Mouse (Mus musculus) heart, embryonic 16.5 days (tissue): ENCODE measurements around the gene Gm20479. TPM values are rescaled to one million over a fixed set of nuclear protein-coding genes. Genes with fewer than 3 reads are reported as not detected.

Source experiments
- ATAC-seq: fragments of 200-750 bp; cut with Nextera tagmentation; replicated peaks from 2 replicates; pipeline ENCODE4 v1.8.0; 2017; ENCODE audit warnings: moderate number of reproducible peaks; ENCODE audit not compliant: insufficient read depth, low FRiP score; ENCODE audit errors: extremely low read depth
- H3K27ac ChIP-seq: fragments of 300-500 bp; sonication (generic); 2 replicates; pipeline ENCODE4 v1.5.1; 2014; ENCODE audit warnings: mild to moderate bottlenecking, low read length, control low read depth, moderate library complexity
- H3K27me3 ChIP-seq: fragments of 300-500 bp; sonication (generic); 2 replicates; pipeline ENCODE4 v1.6.1; 2014; ENCODE audit warnings: low read length, mixed read lengths; ENCODE audit not compliant: control insufficient read depth, insufficient read depth
- H3K36me3 ChIP-seq: fragments of 300-500 bp; sonication (generic); 2 replicates; pipeline ENCODE4 v1.6.1; 2014; ENCODE audit not compliant: control insufficient read depth, insufficient read depth
- H3K4me1 ChIP-seq: fragments of 300-500 bp; sonication (generic); 2 replicates; pipeline ENCODE4 v1.6.1; 2014; ENCODE audit warnings: low read length, mixed read lengths; ENCODE audit not compliant: control insufficient read depth, insufficient read depth
- H3K4me2 ChIP-seq: fragments of 300-500 bp; sonication (generic); 2 replicates; pipeline ENCODE4 v1.6.1; 2014; ENCODE audit warnings: low read depth, mild to moderate bottlenecking, control low read depth, low read length
- H3K4me3 ChIP-seq: fragments of 300-500 bp; sonication (generic); 2 replicates; pipeline ENCODE4 v1.5.1; 2014; ENCODE audit warnings: mild to moderate bottlenecking, control low read depth, low read length
- H3K9ac ChIP-seq: fragments of 300-500 bp; sonication (generic); 2 replicates; pipeline ENCODE4 v1.6.1; 2014; ENCODE audit warnings: low read length, control low read depth
- H3K9me3 ChIP-seq: fragments of 300-500 bp; sonication (generic); replicated peaks from 2 replicates; pipeline ENCODE4 v1.6.1; 2016; ENCODE audit warnings: low read length; ENCODE audit not compliant: control insufficient read depth
- WGBS: fragments of 180-500 bp; shearing (Covaris S2); extraction: QIAGEN DNeasy Blood & Tissue Kit; methylation state at CpG from one replicate; pipeline ENCODE4 v1.1.7; 2014; 5-methylcytosine and 5-hydroxymethylcytosine counted together
- polyA plus RNA-seq: library from polyadenylated mRNA; unstranded; fragments of >200 nt; fragmentation: Nextera tagmentation; extraction: Ambion mirVana; gene quantifications from 2 replicates; pipeline ENCODE4 v1.2.1, GENCODE M21; 2015

Gm20479 gene
- polyA plus RNA-seq, 1 experiment from 2014 or later = not detected

DNA sequence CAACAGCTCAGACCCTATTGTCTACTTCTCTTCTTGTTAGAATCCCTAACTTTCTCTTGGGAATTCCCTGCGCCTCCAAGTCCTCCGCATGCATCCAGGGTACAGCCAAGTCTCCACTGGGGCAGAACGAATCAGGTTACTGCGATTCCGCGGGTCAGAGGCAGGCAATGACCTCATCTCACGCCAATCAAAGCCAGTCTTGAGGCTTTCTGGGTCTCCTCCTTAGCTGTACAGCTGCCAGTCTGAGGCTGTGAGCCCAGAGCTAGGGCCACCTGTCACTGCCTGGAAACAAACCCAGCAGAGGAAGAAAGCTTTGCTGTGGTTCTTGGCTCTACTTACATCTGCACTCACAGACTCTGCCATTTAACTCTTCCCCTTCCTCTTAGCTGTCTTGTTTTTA is 41.3 kb downstream of the Gm20479 start:
- peak overlapping the region; percentile 35; the same call in 1 of the 2 replicates for H3K27ac ChIP-seq
- peaks cover 12% of the 10 kb centered on the region for H3K9me3 ChIP-seq
- H3K36me3 ChIP-seq = peaks cover 14% of the 10 kb centered on the region
- no peak overlapping the region for H3K4me3 ChIP-seq
- ATAC-seq = peak; percentile 74
- H3K4me2 ChIP-seq = no peak overlapping the region
- H3K9ac ChIP-seq = no peak overlapping the region
- no peaks in the 10 kb centered on the region for H3K4me1 ChIP-seq
- WGBS = 44% methylated on average over 7 of the region's 7 CpGs
- no peaks in the 10 kb centered on the region for H3K27me3 ChIP-seq

- Histone ChIP-seq H3K9me3 (peaks cover 12% of the 10 kb centered on the region), H3K4me3 (no peak overlapping the region), H3K36me3 (peaks cover 14% of the 10 kb centered on the region), H3K27me3 (no peaks in the 10 kb centered on the region), H3K9ac (no peak overlapping the region), H3K27ac (no peak overlapping the region), H3K4me2 (no peak overlapping the region), H3K4me1 (peaks cover 7% of the 10 kb centered on the region)
- ATAC-seq = no peak
- WGBS = 85% methylated on average over 3 of the region's 3 CpGs
Observed at GRCm38 (mm10) chr7:27314393-27314792, 42.8 kb downstream of the Gm20479 start.

DNA sequence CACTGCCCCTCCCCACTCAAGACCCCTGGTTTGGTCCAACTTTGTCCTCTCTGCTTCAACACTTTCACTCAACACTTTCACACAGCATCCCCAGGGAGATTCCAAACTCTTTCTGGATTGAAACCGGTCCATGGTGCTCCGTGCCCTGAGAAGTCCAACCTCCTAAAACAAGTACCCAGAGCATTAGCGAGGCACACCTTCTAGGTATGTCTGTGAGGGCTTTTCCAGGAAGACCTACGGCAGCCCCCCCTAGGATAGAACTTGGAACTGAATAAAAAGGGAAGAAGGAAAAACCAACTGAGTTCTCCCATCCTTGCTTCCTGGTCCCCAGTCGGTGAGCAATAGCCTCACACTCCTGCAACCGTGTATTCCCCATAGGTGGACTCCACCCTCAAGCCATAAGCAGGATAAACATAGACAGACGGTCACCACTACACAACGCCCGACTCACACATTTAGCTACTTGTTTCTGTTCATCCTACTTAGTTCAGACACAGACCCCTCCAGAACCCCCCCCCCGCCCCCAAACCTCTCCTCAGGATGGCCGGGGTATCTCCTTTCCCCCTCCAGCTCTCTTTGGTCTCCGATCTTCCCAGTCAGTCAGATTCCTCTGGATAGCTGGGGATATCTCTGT is 45.5 kb downstream of the Gm20479 start:
- Histone ChIP-seq H3K27ac (no peak overlapping the region), H3K36me3 (peaks cover 11% of the 10 kb centered on the region), H3K4me3 (no peak overlapping the region), H3K9ac (no peak overlapping the region), H3K27me3 (0 out of 2 replicates have a peak, but pooled peaks cover 2% of the 10 kb centered on the region), H3K4me2 (no peak overlapping the region), H3K4me1 (peaks cover 9% of the 10 kb centered on the region), H3K9me3 (peaks cover 12% of the 10 kb centered on the region)
- no peak for ATAC-seq
- 84% methylated on average over 12 of the region's 12 CpGs for WGBS

DNA sequence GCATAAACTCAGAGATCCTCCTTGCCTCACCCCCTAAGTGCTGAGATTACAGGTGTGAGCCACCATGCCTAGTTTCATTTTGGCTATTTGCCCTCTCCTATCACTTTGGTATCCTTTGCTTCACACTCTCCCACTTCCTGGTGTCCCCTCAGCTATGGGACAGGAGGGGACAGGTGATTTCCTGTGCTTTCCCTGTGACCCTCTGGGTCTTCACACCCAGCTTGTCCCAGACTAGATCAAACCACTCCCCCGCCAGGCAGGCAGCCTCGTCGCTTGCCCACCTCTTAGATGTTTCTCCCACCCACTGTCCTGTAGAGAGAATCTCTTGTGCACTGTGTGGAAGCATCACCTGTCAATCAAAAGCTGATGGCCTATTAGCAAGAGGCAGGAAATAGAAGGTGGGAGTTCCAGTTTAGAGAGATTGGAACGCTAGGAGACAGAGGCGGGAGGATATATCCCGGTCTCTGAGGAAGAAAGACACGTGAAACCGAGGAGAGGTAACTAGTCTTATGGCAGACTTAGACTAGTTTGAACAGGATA is 46.2 kb downstream of the Gm20479 start:
- 45% methylated on average over 8 of the region's 8 CpGs for WGBS
- Histone ChIP-seq H3K27ac (no peak overlapping the region), H3K36me3 (peaks cover 9% of the 10 kb centered on the region), H3K4me1 (peaks cover 9% of the 10 kb centered on the region), H3K4me3 (no peak overlapping the region; the same call in 1 of the 2 replicates), H3K4me2 (peak overlapping the region; percentile 62; the same call in 1 of the 2 replicates), H3K9me3 (peaks cover 12% of the 10 kb centered on the region), H3K27me3 (0 out of 2 replicates have a peak, but pooled peaks cover 2% of the 10 kb centered on the region), H3K9ac (no peak overlapping the region)
- no peak for ATAC-seq

DNA sequence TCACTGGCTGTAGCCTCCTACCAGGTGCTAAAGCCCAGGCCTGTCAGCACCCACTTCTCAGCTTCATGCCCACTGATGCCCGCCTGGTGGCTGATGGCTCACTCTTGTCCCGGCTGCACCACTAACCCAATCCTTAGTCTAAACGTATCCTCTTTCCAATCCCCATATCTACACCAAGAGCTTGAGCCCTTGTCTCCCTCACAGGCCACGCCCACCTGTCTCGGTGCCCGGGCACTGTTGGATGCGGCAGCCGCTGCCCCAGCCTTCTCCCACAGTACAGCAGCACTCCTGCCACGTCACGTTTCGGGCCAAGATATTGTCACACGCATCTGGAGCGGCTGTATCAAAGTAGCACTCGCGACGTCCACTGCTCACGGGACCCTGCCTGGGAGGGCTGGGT is 46.9 kb downstream of the Gm20479 start:
- WGBS = 15% methylated on average over 17 of the region's 17 CpGs
- peak overlapping the region; percentile 13; the same call in 1 of the 2 replicates for H3K9ac ChIP-seq
- H3K4me1 ChIP-seq = peaks cover 9% of the 10 kb centered on the region
- H3K36me3 ChIP-seq = peaks cover 9% of the 10 kb centered on the region
- peaks cover 12% of the 10 kb centered on the region for H3K9me3 ChIP-seq
- H3K4me3 ChIP-seq = peak overlapping the region; percentile 33
- H3K27me3 ChIP-seq = peaks cover 5% of the 10 kb centered on the region; the same call in 1 of the 2 replicates
- no peak overlapping the region for H3K27ac ChIP-seq
- peak overlapping the region; percentile 62 for H3K4me2 ChIP-seq
- peak; percentile 79 for ATAC-seq

- H3K27ac ChIP-seq = no peak overlapping the region
- H3K4me1 ChIP-seq = peaks cover 9% of the 10 kb centered on the region
- peaks cover 9% of the 10 kb centered on the region for H3K36me3 ChIP-seq
- H3K9ac ChIP-seq = no peak overlapping the region
- no peak overlapping the region for H3K4me3 ChIP-seq
- no peak overlapping the region; the same call in 1 of the 2 replicates for H3K4me2 ChIP-seq
- H3K9me3 ChIP-seq = peaks cover 12% of the 10 kb centered on the region
- WGBS = 54% methylated on average over 3 of the region's 3 CpGs
- peaks cover 6% of the 10 kb centered on the region; the same call in 1 of the 2 replicates for H3K27me3 ChIP-seq
- no peak for ATAC-seq
Observed at GRCm38 (mm10) chr7:27309832-27310231, 47.4 kb downstream of the Gm20479 start.

GRCm38 (mm10) chr7:27308821-27309549 is 48.2 kb downstream of the Gm20479 start:
- Histone ChIP-seq H3K36me3 (peaks cover 4% of the 10 kb centered on the region; the same call in 1 of the 2 replicates), H3K4me1 (peaks cover 9% of the 10 kb centered on the region), H3K9ac (no peak overlapping the region), H3K9me3 (peaks cover 5% of the 10 kb centered on the region), H3K27ac (no peak overlapping the region), H3K4me3 (peak overlapping the region; percentile 39), H3K27me3 (peaks cover 6% of the 10 kb centered on the region; the same call in 1 of the 2 replicates), H3K4me2 (peak overlapping the region; percentile 56)
- no peak for ATAC-seq
- WGBS = 14% methylated on average over 28 of the region's 28 CpGs

GRCm38 (mm10) chr7:27307551-27307950 is 49.7 kb downstream of the Gm20479 start:
- WGBS = 62% methylated on average over 9 of the region's 9 CpGs
- H3K36me3 ChIP-seq = no peaks in the 10 kb centered on the region

More at GRCm38 (mm10) chr7:27307551-27307950, 49.7 kb downstream of the Gm20479 start:
- no peak for ATAC-seq
- Histone ChIP-seq H3K9ac (no peak overlapping the region), H3K9me3 (no peaks in the 10 kb centered on the region), H3K4me2 (no peak overlapping the region), H3K27ac (no peak overlapping the region), H3K27me3 (peaks cover 6% of the 10 kb centered on the region), H3K4me1 (peaks cover 9% of the 10 kb centered on the region), H3K4me3 (no peak overlapping the region)
